Mouse (Mus musculus): ENCODE results near the gene Slc12a5. TPM values are rescaled to one million over a fixed set of nuclear protein-coding genes. Genes with fewer than 3 reads are reported as not detected.

The Slc12a5 gene
- polyA plus RNA-seq, 1 experiment = 386 TPM

DNA sequence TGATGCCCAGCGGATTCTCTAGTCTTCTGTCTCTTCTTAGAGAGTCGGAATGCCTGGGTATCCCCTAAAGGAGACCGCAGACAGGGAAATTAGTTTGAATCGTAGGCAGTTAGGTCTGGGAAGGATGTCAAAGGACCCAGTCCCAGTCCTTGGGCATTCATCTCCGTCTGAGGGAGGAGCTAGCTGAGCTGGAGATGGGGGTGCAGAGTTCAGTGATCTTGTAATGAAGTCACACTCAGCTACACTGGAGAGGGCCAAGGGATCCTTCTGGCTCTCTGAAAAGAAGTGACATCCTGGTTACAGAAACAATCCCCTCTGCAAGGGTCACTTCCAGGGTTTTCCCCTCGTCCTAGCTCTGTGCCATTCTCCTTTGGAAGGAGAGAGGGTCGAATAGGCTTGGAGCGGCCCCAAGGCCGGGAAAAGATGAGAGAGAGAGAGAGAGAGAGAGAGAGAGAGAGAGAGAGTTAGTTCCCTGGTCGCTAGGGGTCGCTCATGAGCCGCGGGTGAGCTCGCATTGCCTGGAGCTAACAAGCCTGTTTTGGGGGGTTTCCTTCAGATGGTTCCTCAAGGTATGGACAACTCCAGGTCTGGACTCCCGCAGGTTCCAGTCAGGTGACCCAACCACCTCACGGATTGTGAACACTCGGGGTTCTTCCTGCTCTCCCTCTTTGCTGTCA, 1.0 kb downstream of the Slc12a5 start:
- peaks cover 11% of the 10 kb centered on the region; the same call in 1 of the 2 replicates for H3K4me1 ChIP-seq (ENCODE audit: control insufficient read depth, insufficient read depth, low read length)
- 8% methylated on average over 17 of the region's 17 CpGs for WGBS
- H3K27ac ChIP-seq (ENCODE audit: insufficient read depth, low read length) = peak overlapping the region; percentile 27; the same call in 1 of the 2 replicates
- H3K4me3 ChIP-seq (replicated peaks; ENCODE audit: insufficient read depth, low read depth, low read length) = peak overlapping the region; percentile 47
- no peaks in the 10 kb centered on the region for H3K27me3 ChIP-seq (ENCODE audit: control insufficient read depth, insufficient read depth, low read length)
- peak; percentile 86 for TF ChIP-seq CTCF (IDR thresholded peaks at IDR 0.05; ENCODE audit: borderline replicate concordance, insufficient read depth, low read depth, low read length)
- TF ChIP-seq POLR2A (IDR thresholded peaks at IDR 0.05; ENCODE audit: borderline replicate concordance, insufficient read depth, low read length) = no peak
- peak; percentile 77 to 86 for DNase-seq

GRCm38 (mm10) chr2:164962183-164962580, 1.6 kb downstream of the Slc12a5 start:
- peaks cover 11% of the 10 kb centered on the region; the same call in 1 of the 2 replicates for H3K4me1 ChIP-seq (ENCODE audit: control insufficient read depth, insufficient read depth, low read length)
- H3K27me3 ChIP-seq (ENCODE audit: control insufficient read depth, insufficient read depth, low read length) = no peaks in the 10 kb centered on the region
- H3K4me3 ChIP-seq (replicated peaks; ENCODE audit: insufficient read depth, low read depth, low read length) = no peak overlapping the region
- no peak overlapping the region for H3K27ac ChIP-seq (ENCODE audit: insufficient read depth, low read length)
- DNase-seq = no peak
- WGBS = 37% methylated on average over 7 of the region's 7 CpGs
- TF ChIP-seq POLR2A (IDR thresholded peaks at IDR 0.05; ENCODE audit: borderline replicate concordance, insufficient read depth, low read length) (no peak), CTCF (IDR thresholded peaks at IDR 0.05; ENCODE audit: borderline replicate concordance, insufficient read depth, low read depth, low read length) (no peak)

DNA sequence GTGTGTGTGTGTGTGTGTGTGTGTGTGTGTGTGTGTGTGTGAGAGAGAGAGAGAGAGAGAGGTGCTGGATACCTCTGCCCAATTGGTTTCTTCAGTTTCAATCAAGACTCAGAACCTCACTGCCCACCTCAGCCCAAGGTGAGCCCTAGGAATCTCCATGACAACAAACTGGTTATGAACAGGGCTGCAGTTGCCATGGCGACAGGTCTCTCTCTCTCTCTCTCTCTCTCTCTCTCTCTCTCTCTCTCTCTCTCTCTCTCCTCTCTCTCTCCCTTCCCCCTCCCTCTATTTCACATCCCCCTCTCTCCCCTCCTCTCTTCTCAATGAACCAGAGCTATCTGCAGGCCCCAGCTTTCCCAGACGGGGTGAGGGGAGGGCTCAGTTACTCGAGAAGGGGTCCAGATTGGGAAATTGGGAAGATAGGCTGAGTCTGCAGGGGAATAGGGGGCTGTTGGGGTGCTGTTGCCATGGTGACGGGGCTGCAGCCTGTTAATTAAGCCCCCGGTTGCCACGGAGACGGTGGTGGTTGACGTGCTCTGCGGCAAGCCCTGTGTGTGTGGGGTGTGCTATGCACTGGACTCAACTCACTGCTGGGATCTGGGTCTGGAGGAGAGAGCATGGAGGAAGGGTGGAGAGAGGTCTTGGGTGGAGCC, 3.8 kb downstream of the Slc12a5 start:
- peaks cover 11% of the 10 kb centered on the region; the same call in 1 of the 2 replicates for H3K4me1 ChIP-seq (ENCODE audit: control insufficient read depth, insufficient read depth, low read length)
- DNase-seq = no peak
- TF ChIP-seq POLR2A (IDR thresholded peaks at IDR 0.05; ENCODE audit: borderline replicate concordance, insufficient read depth, low read length) = no peak
- no peak for TF ChIP-seq CTCF (IDR thresholded peaks at IDR 0.05; ENCODE audit: borderline replicate concordance, insufficient read depth, low read depth, low read length)

GRCm38 (mm10) chr2:164964981-164965380, 4.4 kb downstream of the Slc12a5 start:
- 97% methylated on average over 1 of the region's 1 CpGs for WGBS
- peaks cover 11% of the 10 kb centered on the region; the same call in 1 of the 2 replicates for H3K4me1 ChIP-seq (ENCODE audit: control insufficient read depth, insufficient read depth, low read length)

More for the DNA sequence above, 3.8 kb downstream of the Slc12a5 start:
- 56% methylated on average over 9 of the region's 9 CpGs for WGBS
- H3K4me3 ChIP-seq (replicated peaks; ENCODE audit: insufficient read depth, low read depth, low read length) = no peak overlapping the region
- H3K27ac ChIP-seq (ENCODE audit: insufficient read depth, low read length) = no peak overlapping the region
- no peaks in the 10 kb centered on the region for H3K27me3 ChIP-seq (ENCODE audit: control insufficient read depth, insufficient read depth, low read length)

GRCm38 (mm10) chr2:164966381-164966780, 5.8 kb downstream of the Slc12a5 start:
- no peak for TF ChIP-seq CTCF (IDR thresholded peaks at IDR 0.05; ENCODE audit: borderline replicate concordance, insufficient read depth, low read depth, low read length)
- no peak for TF ChIP-seq POLR2A (IDR thresholded peaks at IDR 0.05; ENCODE audit: borderline replicate concordance, insufficient read depth, low read length)
- 62% methylated on average over 8 of the region's 8 CpGs for WGBS
- Histone ChIP-seq H3K4me1 (ENCODE audit: control insufficient read depth, insufficient read depth, low read length) (peaks cover 6% of the 10 kb centered on the region; the same call in 1 of the 2 replicates), H3K27ac (ENCODE audit: insufficient read depth, low read length) (no peak overlapping the region), H3K4me3 (replicated peaks; ENCODE audit: insufficient read depth, low read depth, low read length) (no peak overlapping the region), H3K27me3 (ENCODE audit: control insufficient read depth, insufficient read depth, low read length) (no peaks in the 10 kb centered on the region)
- no peak for DNase-seq

More at GRCm38 (mm10) chr2:164964981-164965380, 4.4 kb downstream of the Slc12a5 start:
- Histone ChIP-seq H3K4me3 (replicated peaks; ENCODE audit: insufficient read depth, low read depth, low read length) (no peak overlapping the region), H3K27me3 (ENCODE audit: control insufficient read depth, insufficient read depth, low read length) (no peaks in the 10 kb centered on the region), H3K27ac (ENCODE audit: insufficient read depth, low read length) (no peak overlapping the region)
- no peak for DNase-seq
- TF ChIP-seq POLR2A (IDR thresholded peaks at IDR 0.05; ENCODE audit: borderline replicate concordance, insufficient read depth, low read length) = no peak
- TF ChIP-seq CTCF (IDR thresholded peaks at IDR 0.05; ENCODE audit: borderline replicate concordance, insufficient read depth, low read depth, low read length) = no peak

DNA sequence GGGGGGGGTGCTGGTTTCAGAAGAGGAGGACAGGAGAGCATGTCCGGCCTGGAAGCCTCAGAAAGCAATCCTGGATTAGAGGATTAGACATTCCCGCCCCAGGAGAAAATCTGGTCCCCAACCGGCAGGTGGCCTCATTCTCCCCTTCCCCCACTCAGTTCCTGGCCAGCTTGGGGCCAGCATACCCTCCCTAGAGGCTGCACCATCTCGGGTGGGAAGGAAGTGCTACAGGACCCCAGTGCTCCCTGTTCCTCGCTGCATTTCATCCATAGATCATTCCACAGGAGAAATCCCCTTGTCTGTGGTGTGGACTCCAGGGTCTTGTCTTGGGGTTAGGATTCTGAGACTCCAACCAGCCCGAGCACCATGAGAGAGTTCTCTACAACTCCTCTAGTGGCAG, 6.6 kb downstream of the Slc12a5 start:
- Histone ChIP-seq H3K27ac (ENCODE audit: insufficient read depth, low read length) (peak overlapping the region; percentile 97), H3K4me1 (ENCODE audit: control insufficient read depth, insufficient read depth, low read length) (peaks cover 6% of the 10 kb centered on the region; the same call in 1 of the 2 replicates), H3K27me3 (ENCODE audit: control insufficient read depth, insufficient read depth, low read length) (no peaks in the 10 kb centered on the region), H3K4me3 (replicated peaks; ENCODE audit: insufficient read depth, low read depth, low read length) (peak overlapping the region; percentile 90)
- 5% methylated on average over 6 of the region's 6 CpGs for WGBS
- peak; percentile 67 to 75 for DNase-seq
- TF ChIP-seq CTCF (IDR thresholded peaks at IDR 0.05; ENCODE audit: borderline replicate concordance, insufficient read depth, low read depth, low read length) (peak; percentile 31; the same call in 1 of the 2 replicates), POLR2A (IDR thresholded peaks at IDR 0.05; ENCODE audit: borderline replicate concordance, insufficient read depth, low read length) (no peak)

- TF ChIP-seq POLR2A (IDR thresholded peaks at IDR 0.05; ENCODE audit: borderline replicate concordance, insufficient read depth, low read length) (peak; percentile 71), CTCF (IDR thresholded peaks at IDR 0.05; ENCODE audit: borderline replicate concordance, insufficient read depth, low read depth, low read length) (no peak)
- H3K4me1 ChIP-seq (ENCODE audit: control insufficient read depth, insufficient read depth, low read length) = peaks cover 12% of the 10 kb centered on the region
- peak overlapping the region; percentile 97 for H3K27ac ChIP-seq (ENCODE audit: insufficient read depth, low read length)
- peak; percentile 90 to 91 for DNase-seq
- H3K4me3 ChIP-seq (replicated peaks; ENCODE audit: insufficient read depth, low read depth, low read length) = peak overlapping the region; percentile 90
- H3K27me3 ChIP-seq (ENCODE audit: control insufficient read depth, insufficient read depth, low read length) = no peaks in the 10 kb centered on the region
- under 1% methylated on average over 65 of the region's 65 CpGs for WGBS
Observed at GRCm38 (mm10) chr2:164967761-164968440, 7.3 kb downstream of the Slc12a5 start.

Measured in cerebellum, adult 2 months (tissue).